Mouse (Mus musculus) liver, embryonic 13.5 days (tissue): ENCODE data around the gene Coq8b. TPM values are rescaled to one million over a fixed set of nuclear protein-coding genes. Genes with fewer than 3 reads are reported as not detected.

Source experiments
- microRNA counts: library from miRNA; unstranded; fragments of <30 nt; microRNA quantifications from one replicate; lab custom pipeline; 2016
- microRNA-seq: library from miRNA; unstranded; fragments of <30 nt; microRNA quantifications from one replicate; pipeline ENCODE4, GENCODE M21; 2016
- polyA plus RNA-seq: library from polyadenylated mRNA; unstranded; fragments of >200 nt; fragmentation: Nextera tagmentation; extraction: Ambion mirVana; gene quantifications from 2 replicates; pipeline ENCODE4 v1.2.1, GENCODE M21; 2015

Gene Coq8b
- polyA plus RNA-seq, 1 experiment from 2014 or later, result 15.1 TPM

MicroRNAs within 50 kb of the gene (microRNA counts, 519-probe panel; counts per million panel counts)
- 114 counts per million for microRNA mmu-miR-1191 (lab: Ali Mortazavi, UCI)

Small RNA genes lying within 50 kb of the gene (microRNA-seq; reads per million reads assigned to microRNA genes)
- 19.1 reads per million, percentile 32 among the genes with 10 or more reads in this experiment for gene Mir1191

Other genes with a start within 250 kb of the Coq8b start
- 0.53 and 0.66 TPM in 2 replicates for gene Cyp2a12, start 203.9 kb upstream of the Coq8b start, polyA plus RNA-seq
- gene Cyp2f2, start 113.1 kb upstream of the Coq8b start, polyA plus RNA-seq, result 0.09 TPM in 1 of 2 replicates, not detected in the other
- 0.06 TPM in 1 of 2 replicates, not detected in the other for gene Cyp2t4, start 79.3 kb upstream of the Coq8b start, polyA plus RNA-seq
- gene Egln2, start 66.2 kb upstream of the Coq8b start, polyA plus RNA-seq, result 27.6 and 28.7 TPM in 2 replicates
- gene Rab4b, start 54.1 kb upstream of the Coq8b start, polyA plus RNA-seq, result 28.5 and 28.6 TPM in 2 replicates
- 0.46 TPM in 1 of 2 replicates, not detected in the other for gene Gm21983, start 51.9 kb upstream of the Coq8b start, polyA plus RNA-seq
- gene Mia, start 51.9 kb upstream of the Coq8b start, polyA plus RNA-seq, result 0.85 TPM in 1 of 2 replicates, not detected in the other
- gene BC024978, start 37.2 kb upstream of the Coq8b start, polyA plus RNA-seq, result 0.62 and 1.2 TPM in 2 replicates
- gene Snrpa, start 36.8 kb upstream of the Coq8b start, polyA plus RNA-seq, result 115 and 129 TPM in 2 replicates
- 1.4 and 1.9 TPM in 2 replicates for gene Itpkc, start 4.4 kb upstream of the Coq8b start, polyA plus RNA-seq
- gene Numbl, start 25.4 kb downstream of the Coq8b start, polyA plus RNA-seq, result 1.7 TPM in 2 replicates
- gene Ltbp4, start 104.7 kb downstream of the Coq8b start, polyA plus RNA-seq, result 3.6 and 3.9 TPM in 2 replicates
- 23.1 and 25.0 TPM in 2 replicates for gene Shkbp1, start 123.0 kb downstream of the Coq8b start, polyA plus RNA-seq
- 0.50 TPM in 1 of 2 replicates, not detected in the other for gene Gm20479, start 124.4 kb downstream of the Coq8b start, polyA plus RNA-seq
- 0.07 and 0.10 TPM in 2 replicates for gene Sptbn4, start 214.7 kb downstream of the Coq8b start, polyA plus RNA-seq
- gene Blvrb, start 215.0 kb downstream of the Coq8b start, polyA plus RNA-seq, result 831 and 956 TPM in 2 replicates
- 31.4 and 31.7 TPM in 2 replicates for gene Sertad3, start 240.7 kb downstream of the Coq8b start, polyA plus RNA-seq